Mouse (Mus musculus) MEL (cell line): ENCODE results near the gene Dcun1d1. TPM values are rescaled to one million over a fixed set of nuclear protein-coding genes. Genes with fewer than 3 reads are reported as not detected.

ENCODE experiments used
- DNase-seq: peaks from one replicate; pipeline ENCODE4 v3.0.0; 2011; ENCODE audit warnings: low read depth, low spot score
- H3K27ac ChIP-seq: 2 replicates; pipeline ENCODE4 v1.5.1; 2012; ENCODE audit warnings: low read depth, mild to moderate bottlenecking, control low read depth, low read length, moderate library complexity; ENCODE audit not compliant: control insufficient read depth
- H3K27me3 ChIP-seq, 2 experiments: fragments of 150-350 bp in 1 of 2; sonication (generic) in 1 of 2; 2 replicates each; pipeline ENCODE4 v1.6.1; 2012; ENCODE audit warnings: low read length in 2 of 2, mild to moderate bottlenecking in 2 of 2, improper control_type of control experiment in 1 of 2, moderate library complexity in 1 of 2; ENCODE audit not compliant: insufficient read depth in 2 of 2, control insufficient read depth in 1 of 2
- H3K36me3 ChIP-seq, 2 experiments: 2 replicates each; pipeline ENCODE4 v1.6.1; 2012 to 2014; ENCODE audit warnings: low read length in 2 of 2, improper control_type of control experiment in 1 of 2, inconsistent platforms in 1 of 2, mild to moderate bottlenecking in 1 of 2; ENCODE audit not compliant: insufficient read depth in 2 of 2, control insufficient read depth in 1 of 2
- H3K4me1 ChIP-seq, 2 experiments: fragments of 150-350 bp in 1 of 2; sonication (generic) in 1 of 2; 2 replicates each; pipeline ENCODE4 v1.6.1; 2012; ENCODE audit warnings: low read length in 2 of 2, improper control_type of control experiment in 1 of 2, mild to moderate bottlenecking in 1 of 2; ENCODE audit not compliant: insufficient read depth in 2 of 2, control insufficient read depth in 1 of 2
- H3K4me3 ChIP-seq, 2 experiments: fragments of 150-350 bp in 1 of 2; sonication (generic) in 1 of 2; 2 replicates each; pipeline ENCODE4 v1.5.1; 2012; ENCODE audit warnings: low read depth in 2 of 2, low read length in 2 of 2, mild to moderate bottlenecking in 2 of 2, moderate library complexity in 2 of 2, control low read depth in 1 of 2, improper control_type of control experiment in 1 of 2; ENCODE audit not compliant: control insufficient read depth in 1 of 2, insufficient read depth in 1 of 2
- H3K79me2 ChIP-seq: 2 replicates; pipeline ENCODE4 v1.6.1; 2012; ENCODE audit warnings: mild to moderate bottlenecking, low read length, moderate library complexity; ENCODE audit not compliant: control insufficient read depth, poor library complexity, insufficient read depth
- H3K9ac ChIP-seq: 2 replicates; pipeline ENCODE4 v1.6.1; 2012; ENCODE audit warnings: low read depth, mild to moderate bottlenecking, control low read depth, low read length, moderate library complexity; ENCODE audit not compliant: control insufficient read depth, poor library complexity, severe bottlenecking
- H3K9me3 ChIP-seq: fragments of 150-350 bp; sonication (generic); replicated peaks from 2 replicates; pipeline ENCODE4 v1.6.1; 2012; ENCODE audit warnings: mild to moderate bottlenecking, low read length, improper control_type of control experiment, moderate library complexity; ENCODE audit not compliant: insufficient read depth
- BHLHE40 ChIP-seq: IDR thresholded peaks from 2 replicates; pipeline ENCODE4 v1.6.1; 2012; ENCODE audit warnings: low read depth, mild to moderate bottlenecking, inconsistent platforms, low read length, improper control_type of control experiment, borderline replicate concordance
- CHD1 ChIP-seq: IDR thresholded peaks from 2 replicates; pipeline ENCODE4 v1.6.1; 2012; ENCODE audit warnings: low read depth, mild to moderate bottlenecking, inconsistent platforms, low read length, improper control_type of control experiment
- CHD2 ChIP-seq: IDR thresholded peaks from 2 replicates; pipeline ENCODE4 v1.6.1; 2011; ENCODE audit warnings: low read length, improper control_type of control experiment
- CTCF ChIP-seq, 3 experiments: IDR thresholded peaks in 2 of 3; conservative IDR thresholded peaks in 1 of 3; 2 replicates each; pipeline ENCODE4 v1.5.1; 2011 to 2012; ENCODE audit warnings: low read length in 3 of 3, low read depth in 2 of 3, mild to moderate bottlenecking in 2 of 3, improper control_type of control experiment in 1 of 3, inconsistent platforms in 1 of 3, mixed read lengths in 1 of 3, moderate library complexity in 1 of 3; ENCODE audit not compliant: control insufficient read depth in 1 of 3, insufficient read depth in 1 of 3, poor library complexity in 1 of 3, severe bottlenecking in 1 of 3
- E2F4 ChIP-seq: IDR thresholded peaks from 2 replicates; pipeline ENCODE4 v1.6.1; 2011; ENCODE audit warnings: low read depth, low read length, improper control_type of control experiment, borderline replicate concordance
- ELF1 ChIP-seq: IDR thresholded peaks from 2 replicates; pipeline ENCODE4 v1.6.1; 2014; ENCODE audit warnings: low read depth, mild to moderate bottlenecking, inconsistent platforms, low read length, improper control_type of control experiment, moderate library complexity
- EP300 ChIP-seq, 2 experiments: IDR thresholded peaks; 2 replicates each; pipeline ENCODE4 v1.6.1; 2011; ENCODE audit warnings: improper control_type of control experiment in 2 of 2, low read length in 2 of 2, low read depth in 1 of 2, mild to moderate bottlenecking in 1 of 2
- GABPA ChIP-seq: IDR thresholded peaks from 2 replicates; pipeline ENCODE4 v1.6.1; 2012; ENCODE audit warnings: low read depth, mild to moderate bottlenecking, inconsistent platforms, low read length, improper control_type of control experiment, moderate library complexity
- GATA1 ChIP-seq: IDR thresholded peaks from 2 replicates; pipeline ENCODE4 v1.6.1; 2011; ENCODE audit warnings: low read depth, low read length, improper control_type of control experiment
- HCFC1 ChIP-seq: IDR thresholded peaks from 2 replicates; pipeline ENCODE4 v1.6.1; 2012; ENCODE audit warnings: low read depth, mild to moderate bottlenecking, inconsistent platforms, low read length, improper control_type of control experiment, moderate library complexity
- JUND ChIP-seq: IDR thresholded peaks from 2 replicates; pipeline ENCODE4 v1.6.1; 2011; ENCODE audit warnings: low read depth, mild to moderate bottlenecking, improper control_type of control experiment, low read length
- KAT2A ChIP-seq: conservative IDR thresholded peaks from 2 replicates; pipeline ENCODE4 v1.6.1; 2012; ENCODE audit warnings: low read depth, low read length, improper control_type of control experiment, inconsistent platforms
- MAFK ChIP-seq: IDR thresholded peaks from 2 replicates; pipeline ENCODE4 v1.6.1; 2011; ENCODE audit warnings: low read depth, mild to moderate bottlenecking, low read length, improper control_type of control experiment, borderline replicate concordance
- MAX ChIP-seq: IDR thresholded peaks from 2 replicates; pipeline ENCODE4 v1.6.1; 2011; ENCODE audit warnings: low read length, improper control_type of control experiment
- MAZ ChIP-seq: IDR thresholded peaks from 2 replicates; pipeline ENCODE4 v1.6.1; 2012; ENCODE audit warnings: low read depth, mild to moderate bottlenecking, inconsistent platforms, low read length, improper control_type of control experiment
- MEF2A ChIP-seq: IDR thresholded peaks from 2 replicates; pipeline ENCODE4 v1.6.1; 2014; ENCODE audit warnings: low read depth, mild to moderate bottlenecking, inconsistent platforms, low read length, improper control_type of control experiment; ENCODE audit not compliant: poor library complexity, insufficient replicate concordance, severe bottlenecking; ENCODE audit errors: extremely low read depth
- MXI1 ChIP-seq: IDR thresholded peaks from 2 replicates; pipeline ENCODE4 v1.6.1; 2011; ENCODE audit warnings: mild to moderate bottlenecking, low read depth, low read length, improper control_type of control experiment
- MYB ChIP-seq: IDR thresholded peaks from 2 replicates; pipeline ENCODE4 v1.6.1; 2011; ENCODE audit warnings: mild to moderate bottlenecking, low read depth, low read length, improper control_type of control experiment
- MYC ChIP-seq: IDR thresholded peaks from 2 replicates; pipeline ENCODE4 v1.6.1; 2011; ENCODE audit warnings: low read depth, mild to moderate bottlenecking, low read length, improper control_type of control experiment, moderate library complexity
- NELFE ChIP-seq: IDR thresholded peaks from 2 replicates; pipeline ENCODE4 v1.6.1; 2011; ENCODE audit warnings: low read depth, low read length, improper control_type of control experiment
- NRF1 ChIP-seq: IDR thresholded peaks from 2 replicates; pipeline ENCODE4 v1.6.1; 2014; ENCODE audit warnings: low read depth, mild to moderate bottlenecking, inconsistent platforms, low read length, improper control_type of control experiment, moderate library complexity; ENCODE audit not compliant: poor library complexity, insufficient read depth, severe bottlenecking
- POLR2A ChIP-seq, 2 experiments: IDR thresholded peaks; 2 replicates each; pipeline ENCODE4 v1.6.1; 2011 to 2012; ENCODE audit warnings: low read length in 2 of 2, mild to moderate bottlenecking in 2 of 2, control low read depth in 1 of 2, improper control_type of control experiment in 1 of 2, low read depth in 1 of 2, moderate library complexity in 1 of 2; ENCODE audit not compliant: control insufficient read depth in 1 of 2, insufficient read depth in 1 of 2, poor library complexity in 1 of 2
- POLR2AphosphoS2 ChIP-seq: IDR thresholded peaks from 2 replicates; pipeline ENCODE4 v1.6.1; 2011; ENCODE audit warnings: low read length, improper control_type of control experiment
- POLR2AphosphoS5 ChIP-seq: IDR thresholded peaks from 2 replicates; pipeline ENCODE4 v1.6.1; 2012; ENCODE audit warnings: low read depth, borderline replicate concordance, mild to moderate bottlenecking, inconsistent platforms, low read length, moderate library complexity, mixed read lengths
- RAD21 ChIP-seq: IDR thresholded peaks from 2 replicates; pipeline ENCODE4 v1.6.1; 2011; ENCODE audit warnings: mild to moderate bottlenecking, low read depth, low read length, improper control_type of control experiment
- RCOR1 ChIP-seq: IDR thresholded peaks from 2 replicates; pipeline ENCODE4 v1.6.1; 2012; ENCODE audit warnings: low read depth, mild to moderate bottlenecking, inconsistent platforms, low read length, improper control_type of control experiment
- SIN3A ChIP-seq: IDR thresholded peaks from 2 replicates; pipeline ENCODE4 v1.6.1; 2012; ENCODE audit warnings: low read length, improper control_type of control experiment, inconsistent platforms
- SMC3 ChIP-seq: IDR thresholded peaks from 2 replicates; pipeline ENCODE4 v1.6.1; 2011; ENCODE audit warnings: low read depth, low read length, improper control_type of control experiment
- TAL1 ChIP-seq: IDR thresholded peaks from 2 replicates; pipeline ENCODE4 v1.6.1; 2012; ENCODE audit warnings: mild to moderate bottlenecking, inconsistent platforms, low read length, moderate library complexity, mixed read lengths
- TBP ChIP-seq: IDR thresholded peaks from 2 replicates; pipeline ENCODE4 v1.8.0; 2011; ENCODE audit warnings: low read depth, low read length, improper control_type of control experiment
- TCF12 ChIP-seq: IDR thresholded peaks from 2 replicates; pipeline ENCODE4 v1.6.1; 2014; ENCODE audit warnings: low read depth, mild to moderate bottlenecking, inconsistent platforms, low read length, improper control_type of control experiment, moderate library complexity
- UBTF ChIP-seq: IDR thresholded peaks from 2 replicates; pipeline ENCODE4 v1.6.1; 2012; ENCODE audit warnings: low read depth, mild to moderate bottlenecking, inconsistent platforms, low read length, improper control_type of control experiment, moderate library complexity, borderline replicate concordance; ENCODE audit not compliant: insufficient read depth
- ZC3H11A ChIP-seq: IDR thresholded peaks from 2 replicates; pipeline ENCODE4 v1.6.1; 2012; ENCODE audit warnings: low read depth, mild to moderate bottlenecking, inconsistent platforms, low read length, improper control_type of control experiment
- ZKSCAN1 ChIP-seq: IDR thresholded peaks from 2 replicates; pipeline ENCODE4 v1.6.1; 2012; ENCODE audit warnings: low read depth, mild to moderate bottlenecking, inconsistent platforms, low read length, improper control_type of control experiment, moderate library complexity
- ZMIZ1 ChIP-seq: IDR thresholded peaks from 2 replicates; pipeline ENCODE4 v1.6.1; 2012; ENCODE audit warnings: low read depth, mild to moderate bottlenecking, inconsistent platforms, low read length, improper control_type of control experiment, moderate library complexity
- ZNF384 ChIP-seq: IDR thresholded peaks from 2 replicates; pipeline ENCODE4 v1.6.1; 2012; ENCODE audit warnings: low read depth, mild to moderate bottlenecking, inconsistent platforms, low read length, improper control_type of control experiment
- polyA plus RNA-seq, 2 experiments: library from polyadenylated mRNA; stranded (reverse) in 1 of 2; unstranded in 1 of 2; fragments of >175 nt in 1 of 2; fragments of >200 nt in 1 of 2; gene quantifications; 2 replicates each; pipeline versions ENCODE4 v1.2.1 to v1.2.4; 2012; ENCODE audit warnings: low replicate concordance in 2 of 2, low read depth in 1 of 2; ENCODE audit not compliant: insufficient read length in 2 of 2, insufficient read depth in 1 of 2, missing spikeins in 1 of 2
- total RNA-seq: library from RNA; depleted of rRNA; stranded (reverse); fragments of 300-350 nt; gene quantifications from 2 replicates; pipeline ENCODE4 v1.2.3, GENCODE M21; 2012

The Dcun1d1 gene
- total and polyA plus RNA-seq, 3 experiments, result 20.8 to 35.1 (median 32.7) TPM

DNA sequence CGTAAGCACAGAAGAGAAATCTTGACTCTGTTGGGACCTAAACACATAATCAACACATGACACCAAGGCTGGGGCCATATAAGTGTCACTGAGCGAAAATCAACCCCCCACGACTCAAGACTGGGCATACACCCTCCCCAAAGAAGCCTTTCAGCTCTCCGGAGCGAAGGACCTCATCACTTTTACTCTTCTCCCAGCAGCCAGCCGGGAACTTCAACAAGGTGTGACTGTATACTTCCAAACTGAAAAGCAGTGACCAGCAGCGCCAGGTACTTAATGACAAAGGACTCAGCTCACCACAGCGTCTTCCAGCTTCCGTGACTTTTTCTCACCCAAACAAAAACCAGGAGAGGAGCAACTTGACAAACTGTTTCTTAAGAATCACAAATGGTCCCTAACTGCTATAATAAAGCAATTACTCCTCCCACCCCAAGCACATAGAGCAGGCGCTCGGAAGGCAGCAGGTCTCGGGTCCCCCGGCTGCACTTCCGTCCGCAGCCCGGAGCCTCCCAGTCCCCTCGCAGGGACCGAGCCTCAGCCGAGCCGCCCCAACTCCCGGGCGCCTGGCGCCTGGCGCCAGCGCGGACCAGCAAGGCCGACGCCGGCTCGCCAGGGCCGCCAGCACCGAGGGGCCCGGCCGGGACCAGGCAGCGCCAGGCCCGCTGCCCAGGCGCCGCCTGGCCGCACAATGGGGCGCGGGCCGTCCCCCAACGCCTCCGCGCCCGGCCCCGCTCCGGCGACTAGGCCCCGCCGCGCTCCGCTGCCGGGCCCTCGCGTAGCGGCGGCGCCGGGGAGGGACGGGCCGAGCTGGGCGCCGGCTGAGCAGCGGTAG, 5.1 kb downstream of the Dcun1d1 start:
- DNase-seq, result peak; percentile 72
- peak overlapping the region; percentile 84 to 86 for H3K4me3 ChIP-seq
- H3K9ac ChIP-seq, result peak overlapping the region; percentile 91
- H3K27me3 ChIP-seq, result no peaks in the 10 kb centered on the region
- no peaks in the 10 kb centered on the region for H3K9me3 ChIP-seq
- peaks cover 8 to 11% of the 10 kb centered on the region in 2 experiments for H3K4me1 ChIP-seq
- peaks cover 0 to 35% of the 10 kb centered on the region in 2 experiments; a peak in 2 of 4 replicates for H3K36me3 ChIP-seq
- H3K27ac ChIP-seq, result peak overlapping the region; percentile 62
- H3K79me2 ChIP-seq, result peaks cover 61% of the 10 kb centered on the region
- TF ChIP-seq ZNF384, result no peak
- TF ChIP-seq MYC, result no peak
- TF ChIP-seq NRF1, result no peak
- TF ChIP-seq HCFC1, result peak; percentile 69
- TF ChIP-seq MYB, result no peak
- TF ChIP-seq MXI1, result peak; percentile 22; the same call in 1 of the 2 replicates
- peak; percentile 95 for TF ChIP-seq UBTF
- TF ChIP-seq JUND, result no peak
- TF ChIP-seq MAX, result no peak
- TF ChIP-seq MEF2A, result no peak
- no peak for TF ChIP-seq EP300 (IDR thresholded peaks at IDR 0.05; ENCODE audit: low read depth in 1 of 2, low read length in 2 of 2)
- no peak for TF ChIP-seq ELF1
- TF ChIP-seq POLR2AphosphoS2, result no peak
- no peak for TF ChIP-seq GABPA
- no peak for TF ChIP-seq GATA1
- TF ChIP-seq RAD21, result no peak
- no peak for TF ChIP-seq ZC3H11A
- no peak for TF ChIP-seq BHLHE40
- no peak for TF ChIP-seq TAL1
- no peak for TF ChIP-seq ZKSCAN1
- TF ChIP-seq TCF12, result peak; percentile 1; the same call in 1 of the 2 replicates
- no peak for TF ChIP-seq MAFK
- no peak for TF ChIP-seq KAT2A
- peak; percentile 50; the same call in 1 of the 2 replicates for TF ChIP-seq TBP
- TF ChIP-seq MAZ, result no peak
- no peak for TF ChIP-seq POLR2AphosphoS5
- no peak for TF ChIP-seq CTCF (IDR thresholded peaks at IDR 0.05 in 2 of 3, conservative IDR thresholded peaks at IDR 0.05 in 1 of 3; ENCODE audit: control insufficient read depth in 1 of 3, insufficient read depth in 1 of 3, low read depth in 2 of 3, low read length in 3 of 3, poor library complexity in 1 of 3, severe bottlenecking in 1 of 3)
- TF ChIP-seq RCOR1, result no peak
- no peak for TF ChIP-seq E2F4
- TF ChIP-seq SMC3, result no peak
- TF ChIP-seq ZMIZ1, result no peak
- no peak for TF ChIP-seq NELFE
- TF ChIP-seq POLR2A (IDR thresholded peaks at IDR 0.05; ENCODE audit: control insufficient read depth in 1 of 2, insufficient read depth in 1 of 2, low read depth in 1 of 2, low read length in 2 of 2, poor library complexity in 1 of 2), result peak in 1 of 2 experiments; percentile 29; a peak in 2 of 4 replicates
- TF ChIP-seq CHD2, result no peak
- TF ChIP-seq SIN3A, result peak; percentile 57
- TF ChIP-seq CHD1, result no peak; the same call in 1 of the 2 replicates
